ENCODE assay signal across 19 mouse cellular contexts in genomic region chr2:103655037-103655436, GRCm38 (mm10).
A peak's percentile ranks its signal among the peaks of the same experiment; 100 is the strongest.
DNase-seq lines count a peak whose midpoint lies in the region; ATAC-seq lines count a peak whose summit lies in the region.
"Had no signal": no experiment of that assay in that cellular context is flagged by ENCODE, and none has a peak within 500 bp of the region (broad histone marks: within the 10 kb centered on the region; RNA-seq: fewer than 3 reads in every experiment).

No protein-coding gene starts in this region.

- ATAC-seq in megakaryocyte, adult 5-6 weeks (ENCODE audit: poor library complexity, severe bottlenecking), result peak; percentile 61
- ATAC-seq in neutrophil, adult 5-6 weeks (ENCODE audit: extremely low read depth, insufficient number of reproducible peaks, low FRiP score, poor library complexity, severe bottlenecking), result peak; percentile 50
- ATAC-seq: activated CD4-positive, CD25-positive, alpha-beta regulatory T cell, adult 4 months; forebrain, embryonic 13.5 days; forebrain, embryonic 15.5 days; forebrain, postnatal 0 days; Patski had no signal

- peak; percentile 48 for DNase-seq in embryo, embryonic 10 days (ENCODE audit: low spot score)
- DNase-seq in embryo, embryonic 11 days, result no peak
- no peak for DNase-seq in spleen, adult 18-20 months
- DNase-seq: adrenal gland, adult 8-10 months; adrenal gland, postnatal 14 days; adrenal gland, postnatal 36 days; B cell, adult 2 months; cerebellum, adult 11-12 months; cerebellum, adult 2 months; cerebellum, adult 9-10 months; cerebellum, postnatal 10 days; cerebellum, postnatal 25 days; forebrain, postnatal 0 days had no signal
